In the genomic region with DNA sequence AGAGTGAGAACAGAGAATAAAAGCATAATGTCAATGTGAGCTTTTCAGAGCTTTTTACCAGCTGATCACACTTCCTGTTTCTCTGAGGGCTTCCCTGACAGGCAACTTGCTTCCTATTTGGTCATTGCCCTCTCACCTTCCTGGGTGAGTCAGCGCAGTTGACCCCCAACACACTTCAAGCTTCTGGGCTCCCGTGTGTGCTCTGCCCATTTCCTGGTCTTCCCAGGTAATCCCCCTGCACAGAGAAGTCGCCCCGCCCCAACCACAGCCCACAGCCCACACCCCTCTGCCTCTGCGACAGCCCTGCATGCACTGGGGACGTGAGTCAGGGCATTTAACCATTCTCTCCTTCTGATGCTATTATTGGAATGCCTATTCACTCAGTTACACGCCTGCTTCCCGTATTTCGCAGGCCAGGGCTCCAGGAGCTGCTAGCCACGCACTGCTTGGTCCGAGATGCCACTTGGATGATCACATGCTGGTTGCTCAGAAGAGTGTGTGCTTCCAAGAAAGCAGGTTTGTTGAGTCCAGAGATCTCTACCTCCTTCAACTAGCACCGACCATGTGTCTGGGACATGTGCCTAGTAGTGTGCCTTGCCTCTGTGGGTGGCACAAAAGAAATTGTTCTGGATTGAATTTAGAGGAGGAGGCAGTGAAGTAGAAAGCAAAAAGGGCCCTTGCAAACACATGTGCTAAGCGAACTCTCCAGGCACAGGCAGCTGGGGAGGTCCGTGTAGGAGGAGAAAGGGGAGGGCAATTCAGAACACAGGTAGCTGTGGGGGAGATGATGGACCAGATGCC, we compare ENCODE assay signal across 8 mouse cellular contexts.
DNase-seq lines count a peak whose midpoint lies in the region; ATAC-seq and TF ChIP-seq lines count a peak whose summit lies in the region.

No protein-coding gene starts in this region.

- no peak overlapping the region for H3K4me3 ChIP-seq in hindbrain, embryonic 10.5 days
- no peak overlapping the region for H3K4me3 ChIP-seq in hindbrain, embryonic 14.5 days (replicated peaks; ENCODE audit: low read length)
- no peak overlapping the region for H3K4me3 ChIP-seq in embryonic facial prominence, embryonic 14.5 days (ENCODE audit: low read depth, low read length)
- no peak overlapping the region for H3K4me3 ChIP-seq in left cerebral cortex, adult 2 months
- H3K4me3 ChIP-seq in macrophage (ENCODE audit: inconsistent target) = peak overlapping the region; percentile 5; the same call in 1 of the 2 replicates

- intact Hi-C loops in left cerebral cortex, adult 2 months (cut with DNase I) = loop anchor here (1.0 to 5.0 kb wide), 7 partner anchors 33 to 648 kb away; no protein-coding TSS in a partner anchor

- no peak for ATAC-seq in hindbrain, embryonic 14.5 days (ENCODE audit: low FRiP score)
- peak; percentile 47; the same call in 1 of the 2 replicates for ATAC-seq in embryonic facial prominence, embryonic 14.5 days (ENCODE audit: low read depth)

- DNase-seq in hindbrain, embryonic 10.5 days (ENCODE audit: low spot score) = no peak
- no peak for DNase-seq in hindbrain, embryonic 14.5 days (ENCODE audit: low spot score)
- peak; percentile 39 to 44 for DNase-seq in CD8-positive naive resting alpha-beta T cell, adult 2 months (ENCODE audit: low read depth in 2 of 2, low spot score in 2 of 2)
- peak; percentile 40 for DNase-seq in embryonic facial prominence, embryonic 14.5 days (ENCODE audit: low spot score)
- peak; percentile 16 to 59 for DNase-seq in left cerebral cortex, adult 2 months (ENCODE audit: extremely low spot score in 1 of 2, low spot score in 2 of 2)
- peak; percentile 69 for DNase-seq in urinary bladder, postnatal 14 days (ENCODE audit: low spot score)
- DNase-seq in gastrocnemius, postnatal 25 days = no peak

- H3K4me1 ChIP-seq in hindbrain, embryonic 10.5 days (replicated peaks) = peaks cover 23% of the 10 kb centered on the region
- no peaks in the 10 kb centered on the region for H3K4me1 ChIP-seq in hindbrain, embryonic 14.5 days (replicated peaks; ENCODE audit: control insufficient read depth, insufficient read depth, low read length)
- peaks cover 5% of the 10 kb centered on the region; the same call in 1 of the 2 replicates for H3K4me1 ChIP-seq in embryonic facial prominence, embryonic 14.5 days (ENCODE audit: control insufficient read depth, insufficient read depth, low read length)

- no peaks in the 10 kb centered on the region; the same call in 1 of the 2 replicates for H3K27me3 ChIP-seq in hindbrain, embryonic 10.5 days (ENCODE audit: insufficient read depth, poor library complexity, severe bottlenecking)
- H3K27me3 ChIP-seq in hindbrain, embryonic 14.5 days (ENCODE audit: control insufficient read depth, insufficient read depth, low read length) = no peaks in the 10 kb centered on the region
- H3K27me3 ChIP-seq in embryonic facial prominence, embryonic 14.5 days (replicated peaks; ENCODE audit: control insufficient read depth, insufficient read depth, low read length) = no peaks in the 10 kb centered on the region

- 58% methylated on average over 14 of the region's 14 CpGs for WGBS in hindbrain, embryonic 10.5 days
- 49% methylated on average over 14 of the region's 14 CpGs for WGBS in hindbrain, embryonic 14.5 days
- WGBS in embryonic facial prominence, embryonic 14.5 days = 37% methylated on average over 14 of the region's 14 CpGs
- WGBS in macrophage (ENCODE audit: missing documents) = 5% methylated on average over 14 of the region's 14 CpGs

- no peaks in the 10 kb centered on the region for H3K79me2 ChIP-seq in macrophage (ENCODE audit: inconsistent target)

- no peak overlapping the region for H3K4me2 ChIP-seq in hindbrain, embryonic 14.5 days (replicated peaks)
- peak overlapping the region; percentile 5; the same call in 1 of the 2 replicates for H3K4me2 ChIP-seq in embryonic facial prominence, embryonic 14.5 days (ENCODE audit: low read depth, low read length)

- H3K27ac ChIP-seq in hindbrain, embryonic 10.5 days = peak overlapping the region; percentile 56
- no peak overlapping the region for H3K27ac ChIP-seq in hindbrain, embryonic 14.5 days
- no peak overlapping the region for H3K27ac ChIP-seq in embryonic facial prominence, embryonic 14.5 days (replicated peaks; ENCODE audit: low read depth, low read length)
- H3K27ac ChIP-seq in left cerebral cortex, adult 2 months = peak overlapping the region; percentile 64
- H3K27ac ChIP-seq in macrophage = peak overlapping the region; percentile 94

- no peaks in the 10 kb centered on the region for H3K36me3 ChIP-seq in hindbrain, embryonic 10.5 days
- no peaks in the 10 kb centered on the region for H3K36me3 ChIP-seq in hindbrain, embryonic 14.5 days (replicated peaks; ENCODE audit: control insufficient read depth, insufficient read depth)
- H3K36me3 ChIP-seq in embryonic facial prominence, embryonic 14.5 days (ENCODE audit: control insufficient read depth, insufficient read depth, low read length) = no peaks in the 10 kb centered on the region
- H3K36me3 ChIP-seq in macrophage (ENCODE audit: inconsistent target) = no peaks in the 10 kb centered on the region

- H3K9me3 ChIP-seq in hindbrain, embryonic 10.5 days = no peaks in the 10 kb centered on the region
- no peaks in the 10 kb centered on the region for H3K9me3 ChIP-seq in hindbrain, embryonic 14.5 days (ENCODE audit: control insufficient read depth, low read length)
- H3K9me3 ChIP-seq in embryonic facial prominence, embryonic 14.5 days (ENCODE audit: control insufficient read depth, low read length) = no peaks in the 10 kb centered on the region

- H3K9ac ChIP-seq in hindbrain, embryonic 14.5 days = no peak overlapping the region
- H3K9ac ChIP-seq in embryonic facial prominence, embryonic 14.5 days (ENCODE audit: low read depth, low read length) = no peak overlapping the region

- no peak for TF ChIP-seq CTCF in left cerebral cortex, adult 2 months (IDR thresholded peaks at IDR 0.05)

Comparison
In these comparisons a context has a peak if more than half of its experiments do, and no peak if none do; other contexts are left out.
1. H3K27ac ChIP-seq: peak in hindbrain, embryonic 10.5 days (single experiment), left cerebral cortex, adult 2 months (single experiment) and macrophage (single experiment); none in hindbrain, embryonic 14.5 days (single experiment) and embryonic facial prominence, embryonic 14.5 days (single experiment).
2. DNase-seq: peak in CD8-positive naive resting alpha-beta T cell, adult 2 months (2 of 2), embryonic facial prominence, embryonic 14.5 days (single experiment), left cerebral cortex, adult 2 months (2 of 2) and urinary bladder, postnatal 14 days (single experiment); none in hindbrain, embryonic 10.5 days (single experiment), hindbrain, embryonic 14.5 days (single experiment) and gastrocnemius, postnatal 25 days (single experiment).